Mouse (Mus musculus): ENCODE data around the gene Aox4.

DNA sequence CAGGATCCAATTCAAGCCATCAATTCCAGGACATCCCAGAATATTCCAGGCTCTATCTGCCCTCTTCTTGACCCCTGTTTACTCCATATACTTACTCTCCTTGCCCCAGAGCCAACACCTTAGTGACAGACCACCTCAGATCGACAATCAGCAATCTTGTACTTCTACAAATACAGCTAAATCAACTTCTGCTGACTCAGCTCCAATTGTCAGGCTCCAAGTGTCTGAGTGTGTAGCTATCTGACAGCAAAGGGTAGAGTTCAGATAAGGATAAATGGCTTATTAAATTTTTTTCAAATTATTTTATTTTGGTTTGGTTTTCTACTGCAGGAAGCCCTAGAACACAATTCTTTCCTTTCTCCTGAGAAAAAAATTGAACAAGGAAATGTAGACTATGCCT lies 38.3 kb downstream of the Aox4 start:
- TF ChIP-seq CTCF (IDR thresholded peaks at IDR 0.05; ENCODE audit: low read depth, low read length) = no peak
- TF ChIP-seq POLR2A (IDR thresholded peaks at IDR 0.05; ENCODE audit: extremely low read depth, insufficient read depth, low read length) = no peak

Data from liver, adult 2 months (tissue).